Mouse (Mus musculus) retina, adult 2 months (tissue): ENCODE data around the gene Slc1a7.

Experiments used
- DNase-seq: peaks from one replicate; pipeline ENCODE4 v3.0.0-alpha.2; 2012; ENCODE audit warnings: low read depth, low spot score

The Slc1a7 gene

DNA sequence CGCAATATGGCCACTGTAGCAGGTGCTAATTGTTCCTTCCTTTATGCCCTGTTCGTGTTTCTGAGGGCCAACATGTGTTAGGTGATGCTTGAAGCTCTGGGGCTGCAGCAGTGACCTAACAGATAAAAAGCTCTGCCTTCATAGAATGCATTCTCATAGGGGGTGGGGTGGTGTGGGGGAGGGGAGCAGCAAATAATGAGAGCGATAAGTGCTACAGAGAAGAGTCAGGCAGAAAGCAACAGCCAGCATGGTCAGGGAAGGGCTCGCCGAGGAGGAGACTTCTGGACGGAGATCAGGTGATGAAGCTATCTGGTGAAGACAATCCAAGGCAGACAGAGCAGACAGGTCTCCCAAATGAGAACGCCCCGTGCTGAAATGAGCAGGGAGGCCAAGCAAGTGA, 84.5 kb downstream of the Slc1a7 start:
- DNase-seq, result no peak

DNA sequence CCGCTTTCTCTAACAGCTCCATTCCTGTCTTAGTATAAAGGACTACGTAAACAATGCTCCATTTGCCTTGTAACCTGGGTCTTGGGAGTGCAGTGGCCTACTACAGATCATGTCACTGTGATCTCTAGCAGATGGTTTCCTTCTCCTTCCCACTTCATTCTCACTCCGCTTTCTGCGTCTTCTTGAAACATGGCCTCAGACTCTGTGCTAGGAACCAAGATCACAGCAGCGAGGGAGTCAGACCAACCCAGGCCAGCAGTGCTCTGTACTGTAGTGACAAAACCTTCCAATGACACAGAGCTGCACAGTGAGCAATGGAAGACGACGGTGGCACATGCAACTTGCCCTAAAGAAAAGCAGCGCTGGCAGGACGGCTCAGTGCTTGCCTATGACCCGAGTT, 87.7 kb downstream of the Slc1a7 start:
- DNase-seq, result no peak

DNA sequence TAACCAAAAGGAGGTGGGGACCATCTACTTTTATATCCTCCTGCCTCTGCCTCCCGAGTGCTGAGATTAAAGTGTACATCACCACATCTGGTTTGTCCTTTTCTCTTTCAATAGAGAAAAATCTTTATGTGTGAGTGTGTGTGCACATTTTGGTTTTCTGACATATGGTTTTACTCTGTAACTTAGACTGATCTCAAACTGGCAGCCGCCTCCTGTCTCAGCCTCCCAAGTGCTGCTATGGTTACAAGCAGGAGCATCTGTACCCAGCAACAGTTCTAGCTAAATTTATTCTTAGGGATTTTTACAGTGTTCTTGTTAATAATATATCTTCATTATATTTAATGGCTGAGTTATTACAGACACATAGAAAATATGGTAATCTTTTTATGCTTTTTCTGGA, 89.1 kb downstream of the Slc1a7 start:
- DNase-seq, result no peak

DNA sequence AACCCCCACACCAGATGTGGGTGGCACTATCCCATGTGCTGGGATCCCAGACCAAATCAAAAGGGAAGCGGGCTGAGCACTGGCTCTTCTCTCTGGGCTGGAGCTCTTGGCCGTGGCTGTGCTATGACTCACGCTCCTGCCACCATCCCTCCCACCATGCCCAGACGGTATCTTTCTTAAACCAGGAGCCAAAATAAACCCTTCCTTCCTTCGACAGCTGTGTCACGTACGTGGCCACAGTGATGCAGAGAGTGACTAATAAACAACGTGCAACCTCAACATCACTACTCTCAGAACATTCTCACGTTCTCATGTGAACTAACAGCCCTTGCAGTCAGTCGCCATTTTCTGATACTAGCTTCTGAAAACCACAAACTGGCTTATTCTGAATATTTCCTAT, 90.0 kb downstream of the Slc1a7 start:
- no peak for DNase-seq

DNA sequence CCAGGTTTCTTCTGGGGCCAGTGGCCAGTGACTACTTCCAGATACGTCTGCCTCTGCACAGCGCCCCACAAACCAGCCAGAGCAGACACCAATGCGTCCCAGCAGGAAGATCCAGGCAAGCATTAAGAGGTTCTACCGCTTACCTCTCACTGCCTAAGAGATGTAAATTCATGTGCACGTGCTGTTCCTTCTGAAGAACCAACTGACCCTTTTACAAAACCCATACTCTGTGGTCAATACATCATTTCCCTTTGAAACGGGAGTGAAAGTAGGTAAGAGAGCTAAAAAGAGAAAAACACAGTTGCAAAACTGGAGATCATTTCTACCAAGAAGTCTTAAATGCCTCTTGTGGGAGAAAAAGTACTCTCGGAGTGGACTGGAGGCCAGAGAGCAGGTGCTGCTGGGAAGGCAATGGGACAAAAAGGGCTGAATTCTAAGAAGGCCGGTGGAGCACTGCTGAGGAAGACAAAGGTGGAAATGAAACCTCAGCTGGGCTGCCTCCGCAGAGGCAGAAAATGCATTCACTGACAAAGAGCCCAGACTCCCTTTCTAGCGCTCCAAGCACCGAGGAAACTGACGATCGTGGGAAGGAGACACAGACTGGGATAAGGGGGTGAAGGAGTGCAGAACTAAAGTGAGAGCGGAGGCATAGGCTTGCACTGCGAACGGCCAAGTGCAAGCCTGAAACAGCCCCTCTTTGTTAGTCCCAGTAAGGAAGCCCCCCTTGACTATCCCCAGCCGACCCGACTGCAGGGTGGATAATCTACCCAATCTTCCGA, 91.7 kb downstream of the Slc1a7 start:
- DNase-seq, result no peak

DNA sequence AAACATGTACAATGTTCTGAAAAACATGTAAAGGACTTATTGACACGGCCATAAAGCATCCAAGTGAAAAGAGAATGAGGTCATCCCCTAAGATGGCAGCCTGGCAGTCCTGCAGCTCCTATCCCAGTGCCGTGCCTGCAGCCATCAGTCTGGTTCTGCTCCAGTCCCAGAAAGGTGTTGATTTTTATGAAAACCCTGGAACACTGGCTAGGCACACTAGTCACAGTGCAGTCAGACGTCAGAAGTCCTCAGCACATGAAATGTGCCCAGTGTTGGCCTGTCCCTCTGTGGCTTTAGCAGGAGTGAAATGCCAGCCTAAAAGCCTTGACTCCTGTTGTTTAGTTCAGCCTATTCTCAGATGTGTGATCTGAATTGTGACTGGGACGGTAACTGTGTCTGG, 92.6 kb downstream of the Slc1a7 start:
- no peak for DNase-seq

DNA sequence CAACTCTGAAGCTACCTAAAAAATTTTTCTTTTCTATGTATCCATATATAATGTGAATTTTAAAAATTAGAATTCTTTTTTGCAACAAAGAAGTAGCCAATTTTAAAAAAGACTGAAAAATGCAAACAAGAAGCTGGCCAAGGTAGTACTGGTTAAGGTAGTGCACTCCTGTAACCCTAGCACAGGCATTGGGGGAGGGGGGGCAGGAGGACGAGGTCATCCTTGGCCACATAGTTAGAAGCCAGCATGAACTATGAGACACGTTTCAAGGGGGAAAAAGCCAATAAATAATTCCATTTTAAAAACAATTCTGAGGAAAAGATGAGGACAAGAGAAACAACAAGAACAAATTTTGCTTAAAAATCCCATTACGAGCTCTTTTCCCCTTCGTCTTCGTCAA, 94.4 kb downstream of the Slc1a7 start:
- no peak for DNase-seq
